Mouse (Mus musculus) limb, embryonic 12.5 days (tissue): Measurements from ENCODE around the gene Dgkd. TPM values are rescaled to one million over a fixed set of nuclear protein-coding genes. Genes with fewer than 3 reads are reported as not detected.

Source experiments
- ATAC-seq: fragments of 200-750 bp; cut with Nextera tagmentation; 2 replicates; pipeline ENCODE4 v1.8.0; 2017; ENCODE audit warnings: low read depth, moderate TSS enrichment; ENCODE audit not compliant: insufficient number of reproducible peaks, insufficient read depth, low FRiP score, low TSS enrichment
- H3K27ac ChIP-seq: fragments of 300-500 bp; sonication (generic); 2 replicates; pipeline ENCODE4 v1.5.1; 2016; ENCODE audit warnings: mild to moderate bottlenecking, moderate library complexity
- H3K27me3 ChIP-seq: fragments of 300-500 bp; sonication (generic); 2 replicates; pipeline ENCODE4 v1.6.1; 2016; ENCODE audit warnings: mild to moderate bottlenecking, moderate library complexity
- H3K36me3 ChIP-seq: fragments of 300-500 bp; sonication (generic); 2 replicates; pipeline ENCODE4 v1.6.1; 2016; ENCODE audit warnings: mild to moderate bottlenecking, moderate library complexity
- H3K4me1 ChIP-seq: fragments of 300-500 bp; sonication (generic); replicated peaks from 2 replicates; pipeline ENCODE4 v1.6.1; 2016
- H3K4me2 ChIP-seq: fragments of 300-500 bp; sonication (generic); 2 replicates; pipeline ENCODE4 v1.6.1; 2016; ENCODE audit warnings: mild to moderate bottlenecking, moderate library complexity
- H3K4me3 ChIP-seq: fragments of 300-500 bp; sonication (generic); replicated peaks from 2 replicates; pipeline ENCODE4 v1.5.1; 2016; ENCODE audit warnings: mild to moderate bottlenecking
- H3K9ac ChIP-seq: fragments of 300-500 bp; sonication (generic); replicated peaks from 2 replicates; pipeline ENCODE4 v1.6.1; 2016; ENCODE audit warnings: mild to moderate bottlenecking, moderate library complexity
- H3K9me3 ChIP-seq: fragments of 300-500 bp; sonication (generic); 2 replicates; pipeline ENCODE4 v1.6.1; 2016; ENCODE audit warnings: mild to moderate bottlenecking, moderate library complexity
- WGBS: fragments of 180-500 bp; shearing (Covaris S2); methylation state at CpG from one replicate; pipeline ENCODE4 v1.1.7; 2016; 5-methylcytosine and 5-hydroxymethylcytosine counted together
- polyA plus RNA-seq: library from polyadenylated mRNA; unstranded; fragments of >200 nt; fragmentation: Nextera tagmentation; extraction: Ambion mirVana; gene quantifications from 2 replicates; pipeline ENCODE4 v1.2.1, GENCODE M21; 2016

Gene Dgkd
- polyA plus RNA-seq, 1 experiment from 2014 or later = 45.8 TPM

- no peak overlapping the region for H3K27ac ChIP-seq
- ATAC-seq = no peak
- H3K9me3 ChIP-seq = no peaks in the 10 kb centered on the region
- no peak overlapping the region for H3K9ac ChIP-seq
- H3K4me3 ChIP-seq = no peak overlapping the region
- H3K4me1 ChIP-seq = no peaks in the 10 kb centered on the region
- peaks cover 88% of the 10 kb centered on the region for H3K36me3 ChIP-seq
- WGBS = 85% methylated on average over 4 of the region's 4 CpGs
- H3K4me2 ChIP-seq = no peak overlapping the region
- no peaks in the 10 kb centered on the region for H3K27me3 ChIP-seq
Observed at GRCm38 (mm10) chr1:87982291-87982690, 129.2 kb downstream of the Dgkd start.

GRCm38 (mm10) chr1:87992716-87993115 is 139.6 kb downstream of the Dgkd start:
- no peaks in the 10 kb centered on the region for H3K4me1 ChIP-seq
- no peak overlapping the region for H3K4me3 ChIP-seq
- H3K27ac ChIP-seq = no peak overlapping the region
- H3K27me3 ChIP-seq = no peaks in the 10 kb centered on the region
- no peaks in the 10 kb centered on the region for H3K9me3 ChIP-seq
- 92% methylated on average over 2 of the region's 2 CpGs for WGBS
- ATAC-seq = no peak
- peaks cover 95% of the 10 kb centered on the region for H3K36me3 ChIP-seq
- no peak overlapping the region for H3K9ac ChIP-seq
- H3K4me2 ChIP-seq = no peak overlapping the region

Other genes with a start within 250 kb of the Dgkd start
- 3.6 and 3.9 TPM in 2 replicates for gene Inpp5d, start 233.0 kb upstream of the Dgkd start, polyA plus RNA-seq
- 39.8 and 40.8 TPM in 2 replicates for gene Atg16l1, start 97.4 kb upstream of the Dgkd start, polyA plus RNA-seq
- 2.7 and 3.8 TPM in 2 replicates for gene Sag, start 49.6 kb upstream of the Dgkd start, polyA plus RNA-seq
- 53.4 and 57.8 TPM in 2 replicates for gene Usp40, start 155.3 kb downstream of the Dgkd start, polyA plus RNA-seq
- not detected in 2 replicates for gene Ugt1a10, start 202.1 kb downstream of the Dgkd start, polyA plus RNA-seq
- not detected in 2 replicates for gene Ugt1a9, start 217.5 kb downstream of the Dgkd start, polyA plus RNA-seq
- not detected in 2 replicates for gene Ugt1a8, start 234.5 kb downstream of the Dgkd start, polyA plus RNA-seq
- 0.54 and 1.3 TPM in 2 replicates for gene Ugt1a7c, start 241.8 kb downstream of the Dgkd start, polyA plus RNA-seq
- not detected in 2 replicates for gene Ugt1a6b, start 250.0 kb downstream of the Dgkd start, polyA plus RNA-seq